Mouse (Mus musculus): ENCODE measurements at regions not wholly inside any gene's neighbourhood (a gene's known extent, or its start where the extent isn't known, plus 50 kb on each side); places are given as distances from the start of the nearest gene placed in this dataset.

GRCm38 (mm10) chr13:35452420-35452819, 207.2 kb upstream of the Cdyl start:
- no peak overlapping the region for H3K4me3 ChIP-seq
- intact Hi-C loops (cut with DNase I) = no loop called here
- TF ChIP-seq CTCF (IDR thresholded peaks at IDR 0.05) = no peak
- H3K27ac ChIP-seq = no peak overlapping the region
- no peak for DNase-seq (ENCODE audit: extremely low spot score in 1 of 2, low spot score in 2 of 2)

DNA sequence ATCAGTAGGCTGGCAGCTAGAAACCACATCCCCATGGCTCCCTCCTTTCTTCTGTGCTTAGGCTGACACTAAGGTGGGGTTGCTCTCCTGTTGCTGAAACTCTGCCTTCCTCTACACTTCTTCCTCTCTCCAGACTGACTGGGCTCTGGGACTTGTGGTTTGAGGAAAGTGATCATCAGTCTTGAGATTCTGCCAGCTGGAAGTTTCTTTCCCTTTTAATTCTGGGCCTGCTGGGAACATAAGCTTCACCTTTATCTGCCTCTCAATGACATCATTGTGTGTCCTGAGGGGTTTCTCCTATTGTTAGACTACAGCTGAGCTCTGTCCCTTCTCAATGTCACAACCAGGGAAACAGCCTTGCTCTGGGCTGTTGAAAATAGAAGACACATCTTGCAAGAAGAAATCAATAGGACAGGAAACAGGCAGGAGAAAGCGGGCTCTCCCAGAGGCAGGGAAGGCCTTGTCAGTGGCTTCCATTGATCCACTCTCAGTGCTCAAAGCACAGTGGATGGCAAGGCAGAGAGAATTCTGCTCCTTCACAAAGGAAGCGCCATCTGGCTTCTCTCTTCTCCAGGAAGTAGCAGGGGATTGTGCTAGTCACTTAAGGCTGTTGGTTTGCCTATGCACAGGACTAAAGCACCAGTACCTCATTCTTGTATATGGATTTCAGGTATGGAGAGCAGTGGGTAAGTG, 206.3 kb upstream of the Cdyl start:
- Histone ChIP-seq H3K27ac (no peak overlapping the region), H3K4me3 (no peak overlapping the region)
- no peak for DNase-seq (ENCODE audit: extremely low spot score in 1 of 2, low spot score in 2 of 2)
- TF ChIP-seq CTCF (IDR thresholded peaks at IDR 0.05) = no peak
- intact Hi-C loops (cut with DNase I) = no loop called here

GRCm38 (mm10) chr13:35460051-35460450, 199.6 kb upstream of the Cdyl start:
- no peak for DNase-seq (ENCODE audit: extremely low spot score in 1 of 2, low spot score in 2 of 2)
- TF ChIP-seq CTCF (IDR thresholded peaks at IDR 0.05) = no peak
- intact Hi-C loops (cut with DNase I) = no loop called here
- Histone ChIP-seq H3K4me3 (no peak overlapping the region), H3K27ac (no peak overlapping the region)

- no peak for DNase-seq (ENCODE audit: extremely low spot score in 1 of 2, low spot score in 2 of 2)
- intact Hi-C loops (cut with DNase I) = no loop called here
- TF ChIP-seq CTCF (IDR thresholded peaks at IDR 0.05) = no peak
- Histone ChIP-seq H3K27ac (no peak overlapping the region), H3K4me3 (no peak overlapping the region)
Measured at GRCm38 (mm10) chr13:35463231-35463630, 196.4 kb upstream of the Cdyl start.

DNA sequence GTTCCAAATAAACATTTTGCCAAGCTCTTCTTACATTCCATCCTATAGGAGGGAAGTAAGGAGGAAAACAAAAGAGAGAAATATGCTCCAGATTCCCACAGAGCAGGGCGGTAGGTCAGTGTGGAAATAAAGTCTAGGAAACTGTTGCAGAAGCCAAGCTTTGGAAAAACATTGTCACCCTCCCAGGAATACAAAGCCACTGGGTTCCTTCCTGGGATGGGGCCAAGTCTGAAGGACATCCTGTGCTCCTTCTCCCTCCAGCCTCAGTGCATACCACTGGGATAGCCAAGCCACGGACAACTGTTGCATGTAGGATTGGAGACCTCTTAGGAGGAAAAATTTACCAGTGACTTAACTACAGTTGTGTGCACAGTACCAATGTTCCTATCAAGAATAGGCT, 195.8 kb upstream of the Cdyl start:
- Histone ChIP-seq H3K27ac (no peak overlapping the region), H3K4me3 (no peak overlapping the region)
- no peak for DNase-seq (ENCODE audit: extremely low spot score in 1 of 2, low spot score in 2 of 2)
- no peak for TF ChIP-seq CTCF (IDR thresholded peaks at IDR 0.05)
- intact Hi-C loops (cut with DNase I) = no loop called here

DNA sequence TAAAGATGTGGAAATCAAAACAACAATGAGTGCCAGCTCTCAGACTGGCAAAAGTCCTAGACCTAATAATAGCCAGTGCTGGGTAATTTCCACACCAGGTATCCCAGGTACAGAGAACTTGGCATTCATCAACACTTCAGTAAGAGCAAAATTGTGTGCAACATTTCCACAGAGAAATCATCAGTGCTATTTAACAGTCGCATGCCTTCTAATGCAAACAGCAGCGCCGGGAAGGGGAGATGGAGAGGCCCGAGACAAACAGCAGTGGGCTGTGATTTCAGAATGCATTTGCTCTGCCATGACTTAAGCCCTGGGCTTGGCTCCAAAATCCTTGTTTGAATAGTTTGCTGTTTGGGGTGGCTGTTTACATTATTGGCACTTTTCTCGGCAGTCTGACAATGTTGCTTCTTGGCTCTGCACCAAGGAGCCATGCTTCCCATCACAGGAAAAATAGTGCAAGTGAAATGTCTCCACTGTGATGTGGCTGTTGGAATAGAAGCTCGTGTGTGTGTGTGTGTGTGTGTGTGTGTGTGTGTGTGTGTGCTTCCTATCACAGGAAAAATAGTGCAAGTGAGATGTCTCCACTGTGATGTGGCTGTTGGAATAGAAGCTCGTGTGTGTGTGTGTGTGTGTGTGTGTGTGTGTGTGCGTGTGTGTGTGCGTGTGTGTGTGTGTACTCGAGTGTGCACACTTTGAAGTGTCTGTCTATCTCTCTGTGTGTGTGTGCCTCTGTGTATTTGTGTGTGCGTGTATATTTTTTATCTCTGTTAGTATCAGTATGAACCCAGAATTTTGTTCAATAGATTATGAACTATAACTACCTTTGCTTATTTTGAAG, 190.1 kb upstream of the Cdyl start:
- intact Hi-C loops (cut with DNase I) = no loop called here
- peak; percentile 11 to 28 for DNase-seq (ENCODE audit: extremely low spot score in 1 of 2, low spot score in 2 of 2)
- Histone ChIP-seq H3K27ac (no peak overlapping the region), H3K4me3 (no peak overlapping the region)
- no peak for TF ChIP-seq CTCF (IDR thresholded peaks at IDR 0.05)

DNA sequence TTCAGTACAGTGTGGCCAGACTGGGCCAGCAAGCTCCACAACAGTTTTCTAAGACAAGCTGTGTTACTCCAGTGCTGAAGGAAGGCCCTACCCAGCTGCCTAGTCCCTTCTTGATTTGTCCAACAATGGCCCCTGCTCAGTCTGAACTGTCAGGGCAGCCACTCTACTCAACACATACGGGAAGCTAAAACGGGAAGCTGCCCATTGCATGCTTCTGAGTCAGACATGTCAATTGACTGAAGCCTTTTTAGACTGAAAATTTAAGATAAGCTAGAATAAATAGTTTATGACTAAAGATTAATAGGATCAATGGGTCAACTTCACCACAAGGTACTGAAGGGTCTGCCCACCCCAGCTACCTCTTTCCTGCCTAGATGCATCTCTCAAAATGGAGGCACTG, 181.4 kb upstream of the Cdyl start:
- intact Hi-C loops (cut with DNase I) = no loop called here
- no peak overlapping the region for H3K27ac ChIP-seq
- DNase-seq (ENCODE audit: extremely low spot score in 1 of 2, low spot score in 2 of 2) = no peak
- no peak overlapping the region for H3K4me3 ChIP-seq
- no peak for TF ChIP-seq CTCF (IDR thresholded peaks at IDR 0.05)

GRCm38 (mm10) chr13:35482340-35482739, 177.3 kb upstream of the Cdyl start:
- intact Hi-C loops (cut with DNase I) = no loop called here
- Histone ChIP-seq H3K27ac (no peak overlapping the region), H3K4me3 (no peak overlapping the region)
- no peak for DNase-seq (ENCODE audit: extremely low spot score in 1 of 2, low spot score in 2 of 2)
- no peak for TF ChIP-seq CTCF (IDR thresholded peaks at IDR 0.05)

- Histone ChIP-seq H3K4me3 (no peak overlapping the region), H3K27ac (no peak overlapping the region)
- intact Hi-C loops (cut with DNase I) = no loop called here
- no peak for DNase-seq (ENCODE audit: extremely low spot score in 1 of 2, low spot score in 2 of 2)
- TF ChIP-seq CTCF (IDR thresholded peaks at IDR 0.05) = no peak
Measured at GRCm38 (mm10) chr13:35486125-35486524, 173.5 kb upstream of the Cdyl start.

GRCm38 (mm10) chr13:35499776-35500175, 159.9 kb upstream of the Cdyl start:
- H3K27ac ChIP-seq = no peak overlapping the region
- no peak for TF ChIP-seq CTCF (IDR thresholded peaks at IDR 0.05)
- intact Hi-C loops (cut with DNase I) = loop anchor here (5.0 kb wide), 3 partner anchors 168 to 257 kb away; no protein-coding TSS in a partner anchor

DNA sequence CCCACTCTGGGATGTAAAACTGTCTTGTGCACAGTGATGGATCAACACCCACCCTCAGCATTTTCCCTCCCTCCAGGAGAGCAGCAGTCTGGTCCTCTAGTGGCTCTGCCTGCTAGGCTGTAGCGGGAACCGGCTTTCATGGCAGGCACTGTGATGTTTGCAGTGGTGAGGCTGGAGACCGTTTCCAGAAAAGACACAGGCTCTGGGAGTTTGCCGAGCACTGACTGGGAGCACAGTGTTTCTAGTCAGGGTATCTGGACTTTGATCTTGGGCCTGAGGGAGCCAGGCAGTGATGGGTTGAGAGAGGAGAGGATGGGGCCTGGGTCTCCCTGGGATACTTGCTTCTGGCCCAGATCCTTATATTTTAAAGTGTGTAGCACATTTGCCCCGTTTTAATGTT, 158.7 kb upstream of the Cdyl start:
- peak overlapping the region; percentile 50 for H3K27ac ChIP-seq
- no peak overlapping the region for H3K4me3 ChIP-seq
- intact Hi-C loops (cut with DNase I) = loop anchor here (1.0 to 5.0 kb wide), 4 partner anchors 166 to 369 kb away; no protein-coding TSS in a partner anchor
- TF ChIP-seq CTCF (IDR thresholded peaks at IDR 0.05) = no peak
- DNase-seq (ENCODE audit: extremely low spot score in 1 of 2, low spot score in 2 of 2) = peak in 1 of 2 experiments; percentile 23

More at GRCm38 (mm10) chr13:35499776-35500175, 159.9 kb upstream of the Cdyl start:
- no peak for DNase-seq (ENCODE audit: extremely low spot score in 1 of 2, low spot score in 2 of 2)
- no peak overlapping the region for H3K4me3 ChIP-seq

DNA sequence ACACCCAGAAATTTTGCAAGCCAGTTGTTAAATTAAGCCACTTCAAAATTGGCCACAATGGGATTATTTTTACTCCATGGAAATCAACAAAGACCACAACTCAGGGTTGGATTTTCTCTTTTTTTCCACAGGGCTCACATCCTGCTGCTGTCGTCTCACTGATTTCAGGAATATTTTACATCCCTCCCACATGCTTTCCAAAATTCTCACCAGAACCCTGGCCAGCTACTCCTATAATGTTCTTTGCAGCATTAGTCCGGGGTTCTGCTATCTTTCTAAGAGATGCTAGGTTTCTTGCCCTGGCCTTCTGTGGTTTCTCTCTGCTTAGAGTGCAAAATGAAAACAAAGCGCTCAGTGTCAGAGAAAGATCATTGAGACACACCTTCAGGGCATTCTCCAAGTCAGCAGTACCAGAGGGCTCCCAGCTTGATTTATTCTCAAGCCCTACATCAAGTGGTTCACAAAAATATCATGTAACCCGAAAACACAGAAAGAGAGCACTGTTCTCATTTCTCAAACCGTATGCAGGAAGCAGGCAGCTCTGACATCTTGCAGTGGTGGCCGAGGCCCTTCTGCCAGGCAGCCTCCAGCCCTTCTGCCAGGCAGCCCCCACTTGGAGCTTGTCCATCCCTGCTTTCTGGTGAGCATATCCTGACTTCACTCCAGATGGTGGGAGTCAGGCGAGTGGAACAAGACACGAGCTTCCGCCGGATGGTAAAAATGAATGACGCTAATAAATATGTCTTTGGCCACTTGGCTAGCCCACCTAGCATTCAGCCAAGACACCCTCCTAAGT, 158.1 kb upstream of the Cdyl start:
- no peak for TF ChIP-seq CTCF (IDR thresholded peaks at IDR 0.05)
- peak overlapping the region; percentile 50 for H3K27ac ChIP-seq
- intact Hi-C loops (cut with DNase I) = loop anchor here (1.0 to 5.0 kb wide), 5 partner anchors 166 to 369 kb away; no protein-coding TSS in a partner anchor
- peak; percentile 29 to 58 for DNase-seq (ENCODE audit: extremely low spot score in 1 of 2, low spot score in 2 of 2)
- H3K4me3 ChIP-seq = no peak overlapping the region

All from left cerebral cortex, adult 2 months (tissue).